Mouse (Mus musculus): ENCODE measurements around the gene Rab11a.

Rab11a gene

GRCm38 (mm10) chr9:64737406-64738201 is at the start of gene Rab11a:
Gene Rab11a, minus strand, starts transcription at chr9:64737758.
- peak; percentile 96 for DNase-seq (ENCODE audit: low spot score)

GRCm38 (mm10) chr9:64786216-64786905 is 48.8 kb upstream of the Rab11a start:
- DNase-seq (ENCODE audit: low spot score): no peak

- DNase-seq (ENCODE audit: low spot score): peak; percentile 60
Measured at GRCm38 (mm10) chr9:64784841-64785240, 47.3 kb upstream of the Rab11a start.

- no peak for DNase-seq (ENCODE audit: low spot score)
Measured at GRCm38 (mm10) chr9:64783511-64783910, 46.0 kb upstream of the Rab11a start.

- DNase-seq (ENCODE audit: low spot score): no peak
Measured at GRCm38 (mm10) chr9:64779628-64780027, 42.1 kb upstream of the Rab11a start.

GRCm38 (mm10) chr9:64778151-64778550 is 40.6 kb upstream of the Rab11a start:
- no peak for DNase-seq (ENCODE audit: low spot score)

GRCm38 (mm10) chr9:64777441-64777987 is 40.0 kb upstream of the Rab11a start:
- DNase-seq (ENCODE audit: low spot score): no peak

- DNase-seq (ENCODE audit: low spot score): no peak
Measured at GRCm38 (mm10) chr9:64775491-64775890, 37.9 kb upstream of the Rab11a start.

- DNase-seq (ENCODE audit: low spot score): no peak
Measured at GRCm38 (mm10) chr9:64774883-64775282, 37.3 kb upstream of the Rab11a start.

- peak; percentile 53 for DNase-seq (ENCODE audit: low spot score)
Measured at GRCm38 (mm10) chr9:64774411-64774811, 36.9 kb upstream of the Rab11a start.

- DNase-seq (ENCODE audit: low spot score): no peak
Measured at GRCm38 (mm10) chr9:64773936-64774335, 36.4 kb upstream of the Rab11a start.

- DNase-seq (ENCODE audit: low spot score): no peak
Measured at GRCm38 (mm10) chr9:64773254-64773653, 35.7 kb upstream of the Rab11a start.

GRCm38 (mm10) chr9:64771236-64771635 is 33.7 kb upstream of the Rab11a start:
- DNase-seq (ENCODE audit: low spot score): peak; percentile 82

GRCm38 (mm10) chr9:64770411-64770849 is 32.9 kb upstream of the Rab11a start:
- DNase-seq (ENCODE audit: low spot score): no peak

- no peak for DNase-seq (ENCODE audit: low spot score)
Measured at GRCm38 (mm10) chr9:64769911-64770310, 32.4 kb upstream of the Rab11a start.

GRCm38 (mm10) chr9:64769066-64769695 is 31.6 kb upstream of the Rab11a start:
- DNase-seq (ENCODE audit: low spot score): peak; percentile 50

GRCm38 (mm10) chr9:64767796-64768195 is 30.2 kb upstream of the Rab11a start:
- DNase-seq (ENCODE audit: low spot score): no peak

- no peak for DNase-seq (ENCODE audit: low spot score)
Measured at GRCm38 (mm10) chr9:64766136-64766535, 28.6 kb upstream of the Rab11a start.

- DNase-seq (ENCODE audit: low spot score): no peak
Measured at GRCm38 (mm10) chr9:64764824-64765223, 27.3 kb upstream of the Rab11a start.

- no peak for DNase-seq (ENCODE audit: low spot score)
Measured at GRCm38 (mm10) chr9:64758052-64758451, 20.5 kb upstream of the Rab11a start.

GRCm38 (mm10) chr9:64752575-64752974 is 15.0 kb upstream of the Rab11a start:
- DNase-seq (ENCODE audit: low spot score): no peak

GRCm38 (mm10) chr9:64749314-64749713 is 11.8 kb upstream of the Rab11a start:
- no peak for DNase-seq (ENCODE audit: low spot score)

- DNase-seq (ENCODE audit: low spot score): no peak
Measured at GRCm38 (mm10) chr9:64747735-64748134, 10.2 kb upstream of the Rab11a start.

All from layer of hippocampus, adult 11-12 months (tissue).